Mouse (Mus musculus) CD4-positive, CD25-positive, alpha-beta regulatory T cell, adult 2 months (primary cell): Measurements from ENCODE around the gene Pomt2.

Source experiments
- DNase-seq: peaks from one replicate; pipeline ENCODE4 v3.0.0-alpha.2; 2012; ENCODE audit warnings: low read depth, low spot score

The Pomt2 gene

GRCm38 (mm10) chr12:87130224-87130623 is 17.5 kb downstream of the Pomt2 start:
- DNase-seq = peak; percentile 63

- no peak for DNase-seq
These were observed 20.5 kb downstream of the Pomt2 start for GRCm38 (mm10) chr12:87127256-87127655.

- no peak for DNase-seq
These were observed 25.7 kb downstream of the Pomt2 start for GRCm38 (mm10) chr12:87121918-87122589.

GRCm38 (mm10) chr12:87107357-87107977 is 40.3 kb downstream of the Pomt2 start:
- no peak for DNase-seq

GRCm38 (mm10) chr12:87104796-87105195 is 43.0 kb downstream of the Pomt2 start:
- DNase-seq = no peak

GRCm38 (mm10) chr12:87103471-87103870 is 44.3 kb downstream of the Pomt2 start:
- no peak for DNase-seq

- no peak for DNase-seq
These were observed 45.6 kb downstream of the Pomt2 start, which contains the start of gene Ngb for GRCm38 (mm10) chr12:87102165-87102631. TSS of gene Ngb (minus strand) at chr12:87102539.

- no peak for DNase-seq
These were observed 47.4 kb downstream of the Pomt2 start for GRCm38 (mm10) chr12:87100331-87100730.

GRCm38 (mm10) chr12:87093671-87094070 is 54.1 kb downstream of the Pomt2 start:
- no peak for DNase-seq

GRCm38 (mm10) chr12:87093249-87093648 is 54.5 kb downstream of the Pomt2 start:
- no peak for DNase-seq

GRCm38 (mm10) chr12:87091916-87092315 is 55.9 kb downstream of the Pomt2 start:
- DNase-seq = no peak

GRCm38 (mm10) chr12:87089701-87090100 is 58.1 kb downstream of the Pomt2 start:
- DNase-seq = no peak

GRCm38 (mm10) chr12:87089255-87089654 is 58.5 kb downstream of the Pomt2 start:
- DNase-seq = no peak

GRCm38 (mm10) chr12:87088331-87088730 is 59.4 kb downstream of the Pomt2 start:
- peak; percentile 43 for DNase-seq

- no peak for DNase-seq
These were observed 60.5 kb downstream of the Pomt2 start for GRCm38 (mm10) chr12:87087236-87087635.

GRCm38 (mm10) chr12:87082797-87083196 is 65.0 kb downstream of the Pomt2 start:
- DNase-seq = no peak

GRCm38 (mm10) chr12:87076610-87077009 is 71.2 kb downstream of the Pomt2 start:
- DNase-seq = no peak

- peak; percentile 3 for DNase-seq
These were observed 77.2 kb downstream of the Pomt2 start for GRCm38 (mm10) chr12:87070520-87070919.

- no peak for DNase-seq
These were observed 81.3 kb downstream of the Pomt2 start for GRCm38 (mm10) chr12:87066429-87066828.

GRCm38 (mm10) chr12:87065446-87065845 is 82.3 kb downstream of the Pomt2 start:
- no peak for DNase-seq

- DNase-seq = no peak
These were observed 90.7 kb downstream of the Pomt2 start for GRCm38 (mm10) chr12:87057066-87057465.
